Mouse (Mus musculus) hindbrain, embryonic 11.5 days (tissue): ENCODE measurements around the gene Wfdc5. TPM values are rescaled to one million over a fixed set of nuclear protein-coding genes. Genes with fewer than 3 reads are reported as not detected.

Experiments
- ATAC-seq: fragments of 200-750 bp; cut with Nextera tagmentation; 2 replicates; pipeline ENCODE4 v1.8.0; 2017; ENCODE audit warnings: mild to moderate bottlenecking, moderate TSS enrichment, moderate library complexity; ENCODE audit not compliant: low FRiP score
- DNase-seq: peaks from one replicate; pipeline ENCODE4 v3.0.0-alpha.2; 2015; ENCODE audit warnings: low spot score
- H3K27ac ChIP-seq: fragments of 300-500 bp; sonication (generic); 2 replicates; pipeline ENCODE4 v1.5.1; 2014; ENCODE audit warnings: mild to moderate bottlenecking, low read depth, low read length
- H3K27me3 ChIP-seq: fragments of 300-500 bp; sonication (generic); 2 replicates; pipeline ENCODE4 v1.6.1; 2014; ENCODE audit warnings: mild to moderate bottlenecking, low read length, moderate library complexity, mixed read lengths; ENCODE audit not compliant: control insufficient read depth, insufficient read depth
- H3K36me3 ChIP-seq: fragments of 300-500 bp; sonication (generic); 2 replicates; pipeline ENCODE4 v1.6.1; 2014; ENCODE audit warnings: mild to moderate bottlenecking, low read length, moderate library complexity, mixed read lengths; ENCODE audit not compliant: control insufficient read depth, insufficient read depth
- H3K4me1 ChIP-seq: fragments of 300-500 bp; sonication (generic); replicated peaks from 2 replicates; pipeline ENCODE4 v1.6.1; 2014; ENCODE audit warnings: low read length, mixed read lengths; ENCODE audit not compliant: control insufficient read depth, insufficient read depth
- H3K4me2 ChIP-seq: fragments of 300-500 bp; sonication (generic); replicated peaks from 2 replicates; pipeline ENCODE4 v1.6.1; 2014; ENCODE audit warnings: mild to moderate bottlenecking, low read depth, low read length
- H3K4me3 ChIP-seq: fragments of 300-500 bp; sonication (generic); 2 replicates; pipeline ENCODE4 v1.5.1; 2014; ENCODE audit warnings: low read depth, low read length
- H3K9ac ChIP-seq: fragments of 300-500 bp; sonication (generic); 2 replicates; pipeline ENCODE4 v1.6.1; 2014; ENCODE audit warnings: low read depth, low read length
- H3K9me3 ChIP-seq: fragments of 300-500 bp; sonication (generic); 2 replicates; pipeline ENCODE4 v1.6.1; 2016; ENCODE audit warnings: low read length; ENCODE audit not compliant: control insufficient read depth
- WGBS: fragments of 180-500 bp; shearing (Covaris S2); extraction: QIAGEN DNeasy Blood & Tissue Kit; methylation state at CpG from one replicate; pipeline ENCODE4 v1.1.7; 2014; 5-methylcytosine and 5-hydroxymethylcytosine counted together
- polyA plus RNA-seq: library from polyadenylated mRNA; unstranded; fragments of >200 nt; fragmentation: Nextera tagmentation; extraction: Ambion mirVana; gene quantifications from 2 replicates; pipeline ENCODE4 v1.2.1, GENCODE M21; 2014

The Wfdc5 gene
- polyA plus RNA-seq, 1 experiment from 2014 or later: not detected

DNA sequence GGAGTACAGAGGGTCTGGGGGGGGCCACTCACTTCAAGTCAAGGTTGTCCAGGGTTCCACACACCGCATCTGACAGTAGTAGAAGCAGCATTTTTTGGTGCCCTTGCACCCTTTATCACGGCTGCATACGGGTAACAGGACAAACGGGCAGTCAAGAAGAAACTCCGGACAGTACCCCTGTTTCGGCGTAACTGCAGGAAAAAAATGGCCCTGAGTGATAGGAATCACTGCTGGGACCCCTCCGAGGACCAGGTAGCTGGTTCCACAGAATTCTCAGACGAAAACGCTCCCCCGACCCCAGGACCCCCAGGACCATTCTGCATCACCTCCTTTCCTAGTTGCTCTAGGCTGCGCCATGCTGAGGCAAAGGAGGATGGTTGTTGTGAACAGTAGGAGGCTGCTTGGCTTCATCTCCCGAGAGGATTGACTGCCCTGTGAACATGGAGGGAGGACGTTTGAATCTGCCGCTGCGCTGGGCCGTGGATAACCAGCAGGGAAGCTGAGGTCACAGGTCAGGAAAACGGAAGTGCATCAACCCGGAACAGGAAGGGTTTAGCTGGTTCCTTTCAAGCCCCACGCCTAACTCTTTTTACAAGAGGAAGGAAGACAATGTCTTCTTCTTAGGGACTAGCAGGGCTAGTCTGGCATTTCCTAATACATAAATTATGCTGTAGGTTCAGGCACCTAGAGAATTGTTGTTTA is 17.2 kb upstream of the Wfdc5 start, which contains the start of gene Wfdc15a:
Gene Wfdc15a (minus strand): TSS at position 505 of the 702 bp plus-strand sequence.
- H3K4me2 ChIP-seq: no peak within 1 kb of the TSS
- no peaks in the 10 kb centered on the region for H3K36me3 ChIP-seq
- no peak within 1 kb of the TSS for H3K9ac ChIP-seq
- H3K4me3 ChIP-seq: no peak within 1 kb of the TSS
- 79% methylated on average over 20 of the region's 20 CpGs for WGBS
- no peak for DNase-seq
- H3K27ac ChIP-seq: no peak within 1 kb of the TSS
- no peaks in the 10 kb centered on the region for H3K4me1 ChIP-seq
- no peaks in the 10 kb centered on the region for H3K27me3 ChIP-seq
- H3K9me3 ChIP-seq: no peaks in the 10 kb centered on the region
- no peak for ATAC-seq

- H3K4me1 ChIP-seq: no peaks in the 10 kb centered on the region
Observed at GRCm38 (mm10) chr2:164196700-164196990, 14.1 kb upstream of the Wfdc5 start.

DNA sequence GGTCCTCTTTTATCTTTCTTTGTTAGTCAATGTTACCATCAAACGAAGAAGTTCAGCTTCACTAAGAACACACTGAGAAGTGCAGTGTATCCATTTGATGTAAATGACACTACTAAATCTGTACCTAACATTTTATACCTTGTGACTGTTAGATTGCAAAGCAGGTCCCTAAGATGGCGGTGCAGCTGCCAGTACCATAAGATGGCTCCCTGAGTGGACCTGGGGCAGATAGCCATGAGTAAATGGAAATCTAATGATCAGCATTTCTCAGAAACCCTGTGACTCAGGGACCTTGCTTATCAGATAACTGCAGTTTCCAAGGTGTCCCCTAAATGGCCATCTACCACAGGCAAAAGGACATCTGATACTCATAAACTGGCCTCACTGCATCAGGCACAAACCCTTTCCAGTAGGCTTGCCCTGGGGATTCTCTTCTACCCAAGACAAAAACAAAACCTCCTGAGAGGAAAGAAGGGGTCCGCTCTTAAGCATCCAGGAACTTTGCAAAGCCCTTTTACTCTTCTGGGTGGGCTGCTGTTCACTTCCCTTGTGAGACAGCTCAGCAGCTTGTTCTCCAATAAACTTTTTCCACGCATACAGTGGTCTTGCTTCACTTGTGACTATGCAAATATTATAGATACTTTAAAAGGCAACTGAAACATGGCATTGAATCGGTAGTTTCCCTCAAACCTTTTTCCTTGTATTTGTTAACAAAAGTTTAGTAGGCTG is 13.6 kb upstream of the Wfdc5 start:
- DNase-seq: no peak
- H3K9me3 ChIP-seq: no peaks in the 10 kb centered on the region
- H3K27me3 ChIP-seq: no peaks in the 10 kb centered on the region
- ATAC-seq: no peak
- H3K36me3 ChIP-seq: no peaks in the 10 kb centered on the region
- no peak overlapping the region for H3K4me3 ChIP-seq
- no peaks in the 10 kb centered on the region for H3K4me1 ChIP-seq
- WGBS: 89% methylated on average over 5 of the region's 5 CpGs
- H3K9ac ChIP-seq: no peak overlapping the region
- no peak overlapping the region for H3K27ac ChIP-seq
- no peak overlapping the region for H3K4me2 ChIP-seq

More at GRCm38 (mm10) chr2:164196700-164196990, 14.1 kb upstream of the Wfdc5 start:
- H3K9ac ChIP-seq: no peak overlapping the region
- H3K27ac ChIP-seq: no peak overlapping the region
- H3K4me3 ChIP-seq: no peak overlapping the region
- no peak for ATAC-seq
- H3K4me2 ChIP-seq: no peak overlapping the region
- H3K27me3 ChIP-seq: no peaks in the 10 kb centered on the region
- no peaks in the 10 kb centered on the region for H3K9me3 ChIP-seq
- no peaks in the 10 kb centered on the region for H3K36me3 ChIP-seq
- 88% methylated on average over 5 of the region's 5 CpGs for WGBS
- DNase-seq: no peak

DNA sequence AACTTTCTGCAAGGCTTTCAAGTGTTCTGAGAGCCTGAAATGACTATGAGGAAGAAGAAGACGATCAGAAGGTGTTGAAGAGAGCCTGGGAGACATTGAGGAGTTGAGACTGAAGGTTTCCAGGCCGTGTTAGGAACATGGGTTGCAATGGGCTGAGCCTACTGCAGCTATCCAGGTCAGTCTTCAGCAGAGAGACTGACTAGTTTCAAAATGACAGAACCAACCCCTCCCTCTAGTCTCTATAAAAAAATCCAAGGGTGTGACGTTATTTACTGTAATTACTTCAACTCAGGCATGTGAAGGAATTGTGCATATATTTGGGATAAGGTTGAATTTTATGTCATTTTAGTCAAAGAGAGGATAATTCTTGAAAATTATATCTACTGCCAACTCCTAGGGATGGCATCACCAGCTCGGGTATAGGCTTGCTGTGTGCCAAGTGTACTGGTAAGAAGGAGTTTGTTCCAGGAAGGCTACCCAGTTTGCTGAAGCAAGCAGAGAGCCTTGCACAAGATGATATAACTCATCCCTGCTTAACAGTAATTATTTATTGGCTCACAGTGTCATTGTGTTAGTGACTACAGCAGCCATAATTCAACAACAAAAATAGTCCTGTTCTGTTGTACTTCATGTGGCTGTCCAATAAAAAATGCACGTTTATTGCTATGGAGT is 12.6 kb upstream of the Wfdc5 start:
- Histone ChIP-seq H3K9me3 (no peaks in the 10 kb centered on the region), H3K27ac (no peak overlapping the region), H3K4me2 (no peak overlapping the region), H3K4me3 (no peak overlapping the region), H3K36me3 (no peaks in the 10 kb centered on the region), H3K9ac (no peak overlapping the region), H3K27me3 (no peaks in the 10 kb centered on the region), H3K4me1 (no peaks in the 10 kb centered on the region)
- no peak for ATAC-seq
- DNase-seq: no peak
- 80% methylated on average over 5 of the region's 5 CpGs for WGBS

DNA sequence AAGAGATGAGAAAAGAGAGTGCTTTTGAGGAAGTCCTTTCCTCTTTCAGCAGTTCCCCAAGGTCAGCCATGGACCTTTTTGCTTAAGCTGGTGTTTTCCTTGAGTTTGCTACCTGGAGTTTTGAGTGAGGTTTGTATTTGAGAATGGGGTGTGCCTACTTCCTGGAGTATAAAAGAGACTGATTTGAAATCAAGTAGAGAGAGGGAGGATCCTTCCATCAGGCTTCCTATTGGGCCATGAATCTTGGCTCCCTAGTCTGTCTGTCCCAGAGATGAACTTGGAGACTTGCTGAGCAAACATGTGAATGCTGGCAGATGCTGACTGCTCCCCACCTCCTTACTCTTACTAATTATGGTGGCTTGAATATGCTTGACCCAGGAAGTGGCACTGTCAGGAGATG is 9.7 kb upstream of the Wfdc5 start:
- ATAC-seq (no peak), DNase-seq (no peak)
- no peak overlapping the region for H3K4me3 ChIP-seq
- no peaks in the 10 kb centered on the region for H3K4me1 ChIP-seq
- H3K27me3 ChIP-seq: no peaks in the 10 kb centered on the region
- no peaks in the 10 kb centered on the region for H3K9me3 ChIP-seq
- H3K36me3 ChIP-seq: no peaks in the 10 kb centered on the region
- no peak overlapping the region for H3K9ac ChIP-seq
- H3K4me2 ChIP-seq: no peak overlapping the region
- H3K27ac ChIP-seq: no peak overlapping the region

- H3K9me3 ChIP-seq: no peaks in the 10 kb centered on the region
- no peaks in the 10 kb centered on the region for H3K36me3 ChIP-seq
- ATAC-seq (no peak), DNase-seq (no peak)
- no peaks in the 10 kb centered on the region for H3K27me3 ChIP-seq
- H3K9ac ChIP-seq: no peak within 1 kb of the TSS
- H3K27ac ChIP-seq: no peak within 1 kb of the TSS
- 81% methylated on average over 6 of the region's 6 CpGs for WGBS
- H3K4me1 ChIP-seq: no peaks in the 10 kb centered on the region
- no peak within 1 kb of the TSS for H3K4me2 ChIP-seq
- no peak within 1 kb of the TSS for H3K4me3 ChIP-seq
Observed at GRCm38 (mm10) chr2:164190576-164190975, 8.0 kb upstream of the Wfdc5 start, which contains the start of gene Wfdc12. Gene Wfdc12, minus strand, starts transcription at chr2:164190608.

DNA sequence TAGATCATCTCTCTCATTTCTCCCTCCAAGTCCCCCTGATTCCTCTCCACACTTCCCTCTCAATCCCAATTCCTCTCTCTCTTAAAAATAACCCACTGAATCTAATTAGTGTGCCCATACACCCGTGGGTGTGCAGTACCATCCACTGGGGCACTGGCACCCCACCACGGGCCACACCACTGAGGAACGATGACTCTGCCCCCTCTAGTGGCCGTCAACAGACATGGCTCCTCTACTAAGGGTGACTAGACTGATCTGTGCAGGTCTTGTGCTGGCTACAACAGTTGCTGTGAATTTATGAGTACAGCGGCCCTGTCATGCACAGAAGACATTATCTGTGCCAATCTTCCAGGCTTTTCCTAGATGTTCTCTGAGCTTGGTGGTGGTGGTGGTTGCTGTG is 6.2 kb upstream of the Wfdc5 start:
- no peak overlapping the region for H3K4me2 ChIP-seq
- DNase-seq: peak; percentile 32
- H3K4me1 ChIP-seq: no peaks in the 10 kb centered on the region
- H3K4me3 ChIP-seq: no peak overlapping the region
- H3K27ac ChIP-seq: no peak overlapping the region
- H3K9me3 ChIP-seq: no peaks in the 10 kb centered on the region
- 38% methylated on average over 5 of the region's 5 CpGs for WGBS
- no peaks in the 10 kb centered on the region for H3K27me3 ChIP-seq
- no peaks in the 10 kb centered on the region for H3K36me3 ChIP-seq
- no peak for ATAC-seq
- no peak overlapping the region for H3K9ac ChIP-seq

DNA sequence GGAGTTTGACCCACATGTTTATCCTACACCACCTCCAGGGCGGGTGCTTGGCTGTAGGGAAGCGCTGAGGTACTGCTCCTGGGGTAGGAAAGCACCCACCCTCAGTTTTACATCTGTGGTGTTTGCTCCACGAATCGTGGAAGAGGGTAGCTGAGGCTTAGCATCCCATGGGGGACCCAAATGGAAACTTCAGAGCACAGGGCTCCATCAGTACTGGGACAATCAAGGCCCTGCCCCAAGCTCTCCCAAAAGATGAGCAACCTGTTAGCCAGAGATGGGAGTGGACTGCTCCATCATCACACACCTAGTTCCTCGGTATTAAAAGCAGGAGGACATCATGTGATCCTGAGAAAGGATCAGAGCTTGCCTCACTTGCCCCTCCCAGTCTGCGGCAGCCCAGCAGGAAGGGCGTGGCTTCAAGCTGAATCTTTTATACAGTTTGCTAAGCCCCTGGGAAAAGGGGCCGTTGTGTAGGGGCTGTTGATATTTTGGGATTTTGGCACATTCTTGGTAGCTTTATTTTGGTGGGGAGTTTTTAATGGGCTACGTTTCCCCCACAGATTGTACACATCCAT is 1.7 kb upstream of the Wfdc5 start:
- Histone ChIP-seq H3K36me3 (no peaks in the 10 kb centered on the region), H3K9ac (no peak overlapping the region), H3K4me3 (no peak overlapping the region), H3K9me3 (no peaks in the 10 kb centered on the region), H3K27ac (no peak overlapping the region), H3K4me2 (no peak overlapping the region), H3K27me3 (no peaks in the 10 kb centered on the region), H3K4me1 (no peaks in the 10 kb centered on the region)
- WGBS: 49% methylated on average over 9 of the region's 9 CpGs
- ATAC-seq: no peak
- no peak for DNase-seq
